7 mouse cellular contexts compared by ENCODE assay signal in the genomic region with DNA sequence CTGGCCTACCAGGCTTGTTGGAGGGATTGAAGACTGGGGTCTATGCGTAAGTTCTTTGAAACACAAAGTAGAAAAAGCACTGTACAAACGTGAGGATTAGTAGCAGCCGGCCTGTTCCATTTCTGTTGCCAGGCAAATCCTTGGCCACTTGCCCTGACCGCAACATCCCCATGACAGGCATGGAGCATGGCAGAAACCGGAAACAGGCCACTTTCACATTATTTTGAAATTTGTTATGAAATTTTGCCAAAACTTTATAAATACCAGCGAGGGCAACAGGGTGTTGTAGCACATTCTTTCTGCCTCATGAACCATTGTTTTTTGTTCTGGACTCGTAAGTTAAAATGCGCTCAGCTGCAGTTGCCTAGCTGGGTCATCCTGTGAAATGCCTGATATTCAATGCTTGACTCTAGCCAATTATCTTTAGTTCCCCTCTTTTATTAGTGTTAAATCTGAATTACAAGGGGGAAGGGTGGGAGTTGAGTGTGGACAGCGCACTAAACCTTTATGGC.
DNase-seq lines count a peak whose midpoint lies in the region; ATAC-seq lines count a peak whose summit lies in the region.

No protein-coding gene starts in this region.

- H3K9me3 ChIP-seq in embryonic facial prominence, embryonic 15.5 days (replicated peaks) = no peaks in the 10 kb centered on the region
- no peaks in the 10 kb centered on the region for H3K9me3 ChIP-seq in midbrain, embryonic 15.5 days

- H3K27me3 ChIP-seq in embryonic facial prominence, embryonic 15.5 days = no peaks in the 10 kb centered on the region; the same call in 1 of the 2 replicates
- H3K27me3 ChIP-seq in midbrain, embryonic 15.5 days (replicated peaks) = no peaks in the 10 kb centered on the region

- ATAC-seq in embryonic facial prominence, embryonic 15.5 days (ENCODE audit: insufficient number of reproducible peaks, low FRiP score, low TSS enrichment, low read depth) = peak; percentile 82
- 0 out of 2 replicates have a peak, but pooled peaks have one; percentile 66 for ATAC-seq in midbrain, embryonic 15.5 days (replicated peaks)

- H3K4me3 ChIP-seq in embryonic facial prominence, embryonic 15.5 days (replicated peaks) = peak overlapping the region; percentile 17; the same call in 1 of the 2 replicates
- no peak overlapping the region for H3K4me3 ChIP-seq in midbrain, embryonic 15.5 days

- peak; percentile 72 for DNase-seq in NIH3T3 (ENCODE audit: low read depth)
- DNase-seq in adrenal gland, adult 18-20 months (ENCODE audit: low spot score in 2 of 2) = peak; percentile 12 to 39
- DNase-seq in heart, postnatal 36 days = peak; percentile 50 to 65
- peak; percentile 7 to 51 for DNase-seq in layer of hippocampus, adult 18-20 months (ENCODE audit: low spot score in 2 of 2)
- DNase-seq in thymus, postnatal 14 days = no peak

- intact Hi-C loops in heart, postnatal 36 days (cut with DNase I) = no loop called here

- H3K4me1 ChIP-seq in embryonic facial prominence, embryonic 15.5 days = peaks cover 17% of the 10 kb centered on the region; the same call in 1 of the 2 replicates
- H3K4me1 ChIP-seq in midbrain, embryonic 15.5 days = 0 out of 2 replicates have a peak, but pooled peaks cover 3% of the 10 kb centered on the region

- peak overlapping the region; percentile 40 for H3K4me2 ChIP-seq in embryonic facial prominence, embryonic 15.5 days (replicated peaks)
- peak overlapping the region; percentile 23; the same call in 1 of the 2 replicates for H3K4me2 ChIP-seq in midbrain, embryonic 15.5 days

- H3K9ac ChIP-seq in embryonic facial prominence, embryonic 15.5 days = no peak overlapping the region
- H3K9ac ChIP-seq in midbrain, embryonic 15.5 days = no peak overlapping the region

- H3K36me3 ChIP-seq in embryonic facial prominence, embryonic 15.5 days = no peaks in the 10 kb centered on the region
- no peaks in the 10 kb centered on the region for H3K36me3 ChIP-seq in midbrain, embryonic 15.5 days (replicated peaks)

- WGBS in embryonic facial prominence, embryonic 15.5 days = 34% methylated on average over 9 of the region's 9 CpGs
- 45% methylated on average over 9 of the region's 9 CpGs for WGBS in midbrain, embryonic 15.5 days

- H3K27ac ChIP-seq in embryonic facial prominence, embryonic 15.5 days (replicated peaks) = peak overlapping the region; percentile 60
- no peak overlapping the region for H3K27ac ChIP-seq in midbrain, embryonic 15.5 days
